Mouse (Mus musculus): ENCODE data around the gene B4galt5. TPM values are rescaled to one million over a fixed set of nuclear protein-coding genes. Genes with fewer than 3 reads are reported as not detected.
A peak's percentile ranks its signal among the peaks of the same experiment; 100 is the strongest.

The B4galt5 gene
- polyA plus RNA-seq, 1 experiment from 2014 or later: 24.1 TPM

DNA sequence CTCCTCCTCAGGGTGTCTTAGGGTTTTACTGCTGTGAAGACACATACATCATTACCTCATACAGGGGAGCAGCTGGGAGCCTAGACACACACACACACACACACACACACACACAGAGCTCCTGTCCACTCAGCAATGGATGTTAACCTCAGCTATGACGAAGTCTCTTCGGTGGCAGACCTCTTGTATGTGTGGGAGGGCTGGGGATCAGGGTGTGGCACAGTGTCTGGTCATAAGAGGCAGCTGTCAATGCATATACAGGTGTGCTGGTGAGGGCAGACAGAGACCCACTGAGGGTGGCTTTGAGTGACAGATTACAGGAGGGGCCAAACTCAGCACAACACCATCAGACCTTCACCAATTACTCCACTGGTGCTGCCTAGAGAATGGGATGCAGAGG lies 84.0 kb downstream of the B4galt5 start:
- 73% methylated on average over 2 of the region's 2 CpGs for WGBS
- DNase-seq (no peak), ATAC-seq (ENCODE audit: insufficient read depth) (no peak)
- H3K27ac ChIP-seq (ENCODE audit: low read depth): no peak overlapping the region
- no peak overlapping the region for H3K9ac ChIP-seq
- peaks cover 2% of the 10 kb centered on the region; the same call in 1 of the 2 replicates for H3K4me1 ChIP-seq (ENCODE audit: insufficient read depth)
- no peak for TF ChIP-seq CTCF (IDR thresholded peaks at IDR 0.05; ENCODE audit: low read depth)
- no peaks in the 10 kb centered on the region for H3K9me3 ChIP-seq (ENCODE audit: low read depth, low read length)
- H3K4me2 ChIP-seq: no peak overlapping the region
- H3K36me3 ChIP-seq (ENCODE audit: insufficient read depth): no peaks in the 10 kb centered on the region
- no peaks in the 10 kb centered on the region for H3K27me3 ChIP-seq (ENCODE audit: insufficient read depth, low read length)
- no peak overlapping the region for H3K4me3 ChIP-seq (ENCODE audit: low read depth, low read length)

DNA sequence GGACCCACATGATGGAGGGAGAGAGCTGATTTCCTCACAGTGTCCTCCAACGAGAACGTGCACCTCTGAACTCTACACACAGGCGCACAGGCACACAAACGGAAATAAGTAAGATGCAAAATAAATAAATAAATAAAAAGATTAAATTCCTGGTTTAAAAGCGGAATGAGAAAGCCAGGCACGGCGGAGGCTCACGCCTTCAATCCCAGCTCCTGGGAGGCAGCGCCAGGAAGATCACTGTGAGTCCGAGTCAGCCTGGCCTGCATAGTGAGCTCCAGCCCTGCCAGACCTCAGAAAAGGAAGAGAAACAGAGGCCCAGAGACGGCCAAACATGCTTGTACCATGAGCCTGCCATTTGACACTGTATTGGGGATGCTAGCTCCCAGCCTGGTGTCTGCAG lies 85.1 kb downstream of the B4galt5 start:
- TF ChIP-seq CTCF (IDR thresholded peaks at IDR 0.05; ENCODE audit: low read depth): no peak
- no peak overlapping the region for H3K4me2 ChIP-seq
- no peaks in the 10 kb centered on the region for H3K36me3 ChIP-seq (ENCODE audit: insufficient read depth)
- H3K27ac ChIP-seq (ENCODE audit: low read depth): no peak overlapping the region
- whole genome bisulfite sequencing: 71% methylated on average over 11 of the region's 11 CpGs
- H3K4me3 ChIP-seq (ENCODE audit: low read depth, low read length): no peak overlapping the region
- peaks cover 2% of the 10 kb centered on the region; the same call in 1 of the 2 replicates for H3K4me1 ChIP-seq (ENCODE audit: insufficient read depth)
- H3K27me3 ChIP-seq (ENCODE audit: insufficient read depth, low read length): no peaks in the 10 kb centered on the region
- ATAC-seq (ENCODE audit: insufficient read depth) (no peak), DNase-seq (no peak)
- no peaks in the 10 kb centered on the region for H3K9me3 ChIP-seq (ENCODE audit: low read depth, low read length)
- no peak overlapping the region for H3K9ac ChIP-seq

DNA sequence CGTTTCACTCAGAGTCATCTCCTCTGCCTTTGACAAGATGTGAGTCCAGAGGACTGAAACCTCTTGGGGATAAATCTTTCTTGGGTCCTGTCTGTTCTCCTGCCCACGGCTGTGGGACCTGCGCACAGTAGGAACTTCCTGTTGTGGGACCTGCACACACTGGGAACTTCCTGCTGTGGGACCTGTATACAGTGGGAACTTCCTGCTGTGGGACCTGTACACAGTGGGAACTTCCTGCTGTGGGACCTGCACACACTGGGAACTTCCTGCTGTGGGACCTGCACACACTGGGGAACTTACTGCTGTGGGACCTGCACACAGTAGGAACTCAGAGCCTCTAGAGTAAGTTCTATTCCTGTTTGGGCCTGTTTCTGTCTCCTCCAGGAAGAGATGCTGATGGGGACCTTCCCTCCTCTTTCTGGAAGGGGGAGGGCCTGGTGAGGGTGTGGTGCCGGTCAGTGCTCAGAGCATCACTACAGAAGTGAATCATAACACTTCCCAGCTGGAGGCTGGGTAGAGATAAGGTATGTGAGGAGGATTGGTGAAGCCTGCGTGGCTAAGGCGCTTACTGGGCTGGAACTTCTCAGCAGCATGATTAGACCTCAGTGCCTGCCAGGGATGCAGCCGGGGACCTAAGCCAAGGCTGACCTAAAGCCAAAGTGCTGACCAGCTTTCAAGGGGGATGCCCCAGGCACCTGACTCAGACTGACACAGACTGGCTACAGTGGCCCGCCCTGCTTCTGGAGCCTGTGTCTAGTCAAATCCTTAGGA lies 85.8 kb downstream of the B4galt5 start:
- 61% methylated on average over 8 of the region's 8 CpGs for WGBS
- Histone ChIP-seq H3K36me3 (ENCODE audit: insufficient read depth) (no peaks in the 10 kb centered on the region), H3K9me3 (ENCODE audit: low read depth, low read length) (no peaks in the 10 kb centered on the region), H3K27me3 (ENCODE audit: insufficient read depth, low read length) (no peaks in the 10 kb centered on the region), H3K9ac (no peak overlapping the region), H3K4me1 (ENCODE audit: insufficient read depth) (peaks cover 2% of the 10 kb centered on the region; the same call in 1 of the 2 replicates), H3K4me3 (ENCODE audit: low read depth, low read length) (no peak overlapping the region), H3K27ac (ENCODE audit: low read depth) (no peak overlapping the region), H3K4me2 (no peak overlapping the region)
- ATAC-seq (ENCODE audit: insufficient read depth) (peak; percentile 70; the same call in 1 of the 2 replicates), DNase-seq (peak; percentile 53)
- no peak for TF ChIP-seq CTCF (IDR thresholded peaks at IDR 0.05; ENCODE audit: low read depth)

DNA sequence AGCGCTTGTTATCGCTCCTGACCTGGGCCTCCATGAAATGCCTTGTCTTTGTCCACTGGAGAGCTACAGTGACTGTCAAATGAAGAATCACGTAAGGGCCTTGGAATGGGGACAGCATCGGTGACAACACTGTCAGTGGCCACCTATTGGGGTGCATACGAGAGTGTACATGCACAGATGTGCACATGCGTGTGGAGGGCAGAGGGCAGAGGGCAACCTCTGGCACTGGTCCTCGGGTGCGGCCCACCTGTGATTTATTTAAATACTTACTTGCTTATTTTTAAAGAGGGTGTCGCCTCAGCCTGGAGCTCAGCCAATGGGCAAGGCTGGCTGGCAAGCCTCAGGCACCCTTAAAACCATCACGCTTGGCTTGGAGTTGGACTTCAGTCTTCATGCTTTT lies 86.5 kb downstream of the B4galt5 start:
- DNase-seq (no peak), ATAC-seq (ENCODE audit: insufficient read depth) (no peak)
- Histone ChIP-seq H3K4me1 (ENCODE audit: insufficient read depth) (peaks cover 2% of the 10 kb centered on the region; the same call in 1 of the 2 replicates), H3K9ac (no peak overlapping the region), H3K36me3 (ENCODE audit: insufficient read depth) (no peaks in the 10 kb centered on the region), H3K27ac (ENCODE audit: low read depth) (no peak overlapping the region), H3K9me3 (ENCODE audit: low read depth, low read length) (no peaks in the 10 kb centered on the region), H3K27me3 (ENCODE audit: insufficient read depth, low read length) (no peaks in the 10 kb centered on the region), H3K4me3 (ENCODE audit: low read depth, low read length) (no peak overlapping the region), H3K4me2 (no peak overlapping the region)
- no peak for TF ChIP-seq CTCF (IDR thresholded peaks at IDR 0.05; ENCODE audit: low read depth)
- 83% methylated on average over 10 of the region's 10 CpGs for WGBS

DNA sequence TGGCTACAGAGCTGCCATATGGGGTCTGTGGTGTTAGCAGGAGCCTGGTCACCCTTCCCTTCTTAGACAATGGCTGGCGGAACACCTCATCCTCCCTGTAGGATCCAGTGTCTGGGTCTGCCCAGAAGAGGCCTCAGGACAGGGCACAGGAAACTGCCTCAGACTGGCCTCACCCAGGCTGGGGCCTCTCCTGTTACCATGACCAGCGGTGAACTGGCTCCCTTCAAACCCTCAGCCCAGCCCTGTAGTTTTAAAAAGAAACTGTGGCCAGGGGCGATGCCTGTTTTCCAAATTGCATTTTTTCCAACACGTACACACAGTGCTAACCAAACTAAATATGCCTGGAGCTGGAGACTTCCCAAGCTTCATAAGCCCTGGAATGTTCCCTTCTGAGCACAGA lies 87.9 kb downstream of the B4galt5 start:
- 63% methylated on average over 4 of the region's 4 CpGs for WGBS
- Histone ChIP-seq H3K9ac (no peak overlapping the region), H3K4me2 (no peak overlapping the region), H3K27me3 (ENCODE audit: insufficient read depth, low read length) (no peaks in the 10 kb centered on the region), H3K27ac (ENCODE audit: low read depth) (peak overlapping the region; percentile 50; the same call in 1 of the 2 replicates), H3K9me3 (ENCODE audit: low read depth, low read length) (no peaks in the 10 kb centered on the region), H3K36me3 (ENCODE audit: insufficient read depth) (no peaks in the 10 kb centered on the region), H3K4me1 (ENCODE audit: insufficient read depth) (peaks cover 2% of the 10 kb centered on the region; the same call in 1 of the 2 replicates), H3K4me3 (ENCODE audit: low read depth, low read length) (no peak overlapping the region)
- no peak; the same call in 1 of the 2 replicates for ATAC-seq (ENCODE audit: insufficient read depth)
- DNase-seq: no peak
- TF ChIP-seq CTCF (IDR thresholded peaks at IDR 0.05; ENCODE audit: low read depth): no peak

DNA sequence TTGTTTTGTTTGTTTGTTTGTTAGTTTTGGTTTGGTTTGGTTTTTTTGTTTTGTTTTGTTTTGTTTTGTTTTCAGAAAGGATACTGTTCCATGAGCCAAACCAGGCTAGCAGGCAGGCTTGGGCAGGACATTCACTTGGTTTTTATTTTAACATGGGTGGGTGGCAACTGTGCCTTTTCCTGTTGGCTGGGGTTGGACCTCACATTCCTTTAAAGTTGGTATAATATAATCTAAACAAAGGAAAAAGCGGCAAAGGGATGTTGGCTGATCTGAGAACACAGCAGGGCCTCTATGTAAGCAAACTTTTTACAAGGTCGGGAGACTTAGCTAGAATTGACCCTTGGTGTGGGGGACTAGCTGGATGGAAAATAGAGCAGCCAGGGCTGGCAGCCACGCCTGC lies 91.2 kb downstream of the B4galt5 start:
- H3K9me3 ChIP-seq (ENCODE audit: low read depth, low read length): no peaks in the 10 kb centered on the region
- 23% methylated on average over 3 of the region's 3 CpGs for WGBS
- no peak overlapping the region for H3K4me2 ChIP-seq
- no peak for TF ChIP-seq CTCF (IDR thresholded peaks at IDR 0.05; ENCODE audit: low read depth)
- no peak for DNase-seq
- no peak overlapping the region for H3K4me3 ChIP-seq (ENCODE audit: low read depth, low read length)
- no peaks in the 10 kb centered on the region for H3K36me3 ChIP-seq (ENCODE audit: insufficient read depth)
- no peak for ATAC-seq (ENCODE audit: insufficient read depth)
- no peak overlapping the region for H3K9ac ChIP-seq
- peaks cover 2% of the 10 kb centered on the region; the same call in 1 of the 2 replicates for H3K4me1 ChIP-seq (ENCODE audit: insufficient read depth)
- no peak overlapping the region; the same call in 1 of the 2 replicates for H3K27ac ChIP-seq (ENCODE audit: low read depth)
- no peaks in the 10 kb centered on the region for H3K27me3 ChIP-seq (ENCODE audit: insufficient read depth, low read length)

DNA sequence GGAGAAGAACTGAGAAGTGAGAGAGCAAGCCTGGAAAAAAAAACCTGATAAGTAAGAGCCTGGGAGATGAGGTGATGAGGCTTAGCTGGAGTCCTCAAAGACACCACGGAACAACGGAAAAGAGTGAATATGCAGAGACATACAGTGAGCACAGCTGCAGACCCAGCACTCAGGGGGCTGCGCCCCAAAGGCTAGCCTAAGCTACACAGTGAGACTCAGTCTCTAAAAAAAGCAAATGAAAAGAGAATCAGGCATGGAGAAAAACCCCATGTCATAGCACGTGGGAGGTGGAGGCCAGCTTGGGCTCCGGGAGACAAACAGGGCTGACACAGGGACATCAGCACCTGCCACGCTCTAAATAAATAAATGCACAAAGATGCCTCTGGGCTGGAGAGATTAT lies 94.2 kb downstream of the B4galt5 start:
- 43% methylated on average over 6 of the region's 6 CpGs for WGBS
- TF ChIP-seq CTCF (IDR thresholded peaks at IDR 0.05; ENCODE audit: low read depth): no peak
- H3K27ac ChIP-seq (ENCODE audit: low read depth): no peak overlapping the region

More for the DNA sequence above, 94.2 kb downstream of the B4galt5 start:
- H3K4me1 ChIP-seq (ENCODE audit: insufficient read depth): peaks cover 15% of the 10 kb centered on the region
- ATAC-seq (ENCODE audit: insufficient read depth) (no peak), DNase-seq (no peak)
- H3K4me3 ChIP-seq (ENCODE audit: low read depth, low read length): no peak overlapping the region
- H3K9ac ChIP-seq: no peak overlapping the region
- no peak overlapping the region for H3K4me2 ChIP-seq
- H3K36me3 ChIP-seq (ENCODE audit: insufficient read depth): no peaks in the 10 kb centered on the region
- no peaks in the 10 kb centered on the region for H3K27me3 ChIP-seq (ENCODE audit: insufficient read depth, low read length)
- no peaks in the 10 kb centered on the region for H3K9me3 ChIP-seq (ENCODE audit: low read depth, low read length)

All from lung, embryonic 14.5 days (tissue).